Mouse (Mus musculus) heart, postnatal 0 days (tissue): ENCODE measurements around the gene Mgll. TPM values are rescaled to one million over a fixed set of nuclear protein-coding genes. Genes with fewer than 3 reads are reported as not detected.
A peak's percentile ranks its signal among the peaks of the same experiment; 100 is the strongest.

Experiments
- ATAC-seq: fragments of 200-750 bp; cut with Nextera tagmentation; 2 replicates; pipeline ENCODE4 v1.8.0; 2017; ENCODE audit warnings: low read depth, moderate number of reproducible peaks, moderate library complexity; ENCODE audit not compliant: insufficient read depth
- DNase-seq: peaks from one replicate; pipeline ENCODE4 v3.0.0-alpha.2; 2016; ENCODE audit warnings: low spot score
- H3K27ac ChIP-seq: fragments of 300-500 bp; sonication (generic); 2 replicates; pipeline ENCODE4 v1.5.1; 2014; ENCODE audit warnings: low read depth, mild to moderate bottlenecking
- H3K27me3 ChIP-seq: fragments of 300-500 bp; sonication (generic); 2 replicates; pipeline ENCODE4 v1.6.1; 2014; ENCODE audit warnings: low read length, mixed read lengths; ENCODE audit not compliant: control insufficient read depth, insufficient read depth
- H3K36me3 ChIP-seq: fragments of 300-500 bp; sonication (generic); replicated peaks from 2 replicates; pipeline ENCODE4 v1.6.1; 2014; ENCODE audit warnings: low read length, mixed read lengths; ENCODE audit not compliant: control insufficient read depth, insufficient read depth
- H3K4me1 ChIP-seq: fragments of 300-500 bp; sonication (generic); 2 replicates; pipeline ENCODE4 v1.6.1; 2014; ENCODE audit warnings: antibody characterized with exemption; ENCODE audit not compliant: control insufficient read depth, insufficient read depth
- H3K4me2 ChIP-seq: fragments of 300-500 bp; sonication (generic); 2 replicates; pipeline ENCODE4 v1.6.1; 2014; ENCODE audit warnings: low read depth, mild to moderate bottlenecking, low read length, moderate library complexity
- H3K4me3 ChIP-seq: fragments of 300-500 bp; sonication (generic); 2 replicates; pipeline ENCODE4 v1.5.1; 2014; ENCODE audit warnings: low read depth, low read length
- H3K9ac ChIP-seq: fragments of 300-500 bp; sonication (generic); replicated peaks from 2 replicates; pipeline ENCODE4 v1.6.1; 2014; ENCODE audit warnings: low read depth, low read length, mixed read lengths
- H3K9me3 ChIP-seq: fragments of 300-500 bp; sonication (generic); replicated peaks from 2 replicates; pipeline ENCODE4 v1.6.1; 2016; ENCODE audit warnings: low read length; ENCODE audit not compliant: control insufficient read depth
- CTCF ChIP-seq: IDR thresholded peaks from 2 replicates; pipeline ENCODE4 v1.5.1; 2016; ENCODE audit warnings: antibody characterized with exemption, control low read depth, low read depth
- EP300 ChIP-seq: IDR thresholded peaks from 2 replicates; pipeline ENCODE4 v1.6.1; 2016; ENCODE audit warnings: antibody characterized with exemption, low read depth
- WGBS: fragments of 180-500 bp; shearing (Covaris S2); extraction: QIAGEN DNeasy Blood & Tissue Kit; methylation state at CpG from one replicate; pipeline ENCODE4 v1.1.7; 2014; 5-methylcytosine and 5-hydroxymethylcytosine counted together
- polyA plus RNA-seq: library from polyadenylated mRNA; unstranded; fragments of >200 nt; fragmentation: Nextera tagmentation; extraction: Ambion mirVana; gene quantifications from 2 replicates; pipeline ENCODE4 v1.2.1, GENCODE M21; 2015
- total RNA-seq: library from RNA; depleted of rRNA; stranded (reverse); fragments of >200 nt; gene quantifications from 2 replicates; pipeline ENCODE4 v1.2.3, GENCODE M21; 2014; ENCODE audit warnings: low replicate concordance

Mgll gene
- total and polyA plus RNA-seq, 2 experiments from 2014 or later: 134 to 147 TPM

- Histone ChIP-seq H3K27ac (peak overlapping the region; percentile 65), H3K4me3 (no peak overlapping the region), H3K27me3 (no peaks in the 10 kb centered on the region), H3K4me1 (peaks cover 69% of the 10 kb centered on the region), H3K9me3 (no peaks in the 10 kb centered on the region), H3K9ac (no peak overlapping the region), H3K4me2 (no peak overlapping the region), H3K36me3 (0 out of 2 replicates have a peak, but pooled peaks cover 4% of the 10 kb centered on the region)
- 50% methylated on average over 8 of the region's 8 CpGs for WGBS
- TF ChIP-seq CTCF (no peak), EP300 (no peak)
- DNase-seq: no peak
- ATAC-seq: no peak
Observed at GRCm38 (mm10) chr6:88758074-88758473, 33.9 kb downstream of the Mgll start.

GRCm38 (mm10) chr6:88758568-88759522 is 34.6 kb downstream of the Mgll start:
- WGBS: 53% methylated on average over 10 of the region's 10 CpGs
- Histone ChIP-seq H3K4me2 (no peak overlapping the region), H3K9ac (no peak overlapping the region), H3K4me1 (peaks cover 69% of the 10 kb centered on the region), H3K27me3 (no peaks in the 10 kb centered on the region), H3K9me3 (no peaks in the 10 kb centered on the region), H3K4me3 (no peak overlapping the region), H3K36me3 (0 out of 2 replicates have a peak, but pooled peaks cover 4% of the 10 kb centered on the region), H3K27ac (peak overlapping the region; percentile 65)
- DNase-seq: peak; percentile 40
- TF ChIP-seq EP300 (no peak), CTCF (no peak)
- peak; percentile 43 for ATAC-seq

GRCm38 (mm10) chr6:88759793-88760453 is 35.7 kb downstream of the Mgll start:
- Histone ChIP-seq H3K4me1 (peaks cover 70% of the 10 kb centered on the region), H3K36me3 (0 out of 2 replicates have a peak, but pooled peaks cover 4% of the 10 kb centered on the region), H3K4me3 (no peak overlapping the region), H3K4me2 (peak overlapping the region; percentile 22), H3K9me3 (no peaks in the 10 kb centered on the region), H3K9ac (no peak overlapping the region), H3K27me3 (no peaks in the 10 kb centered on the region), H3K27ac (peak overlapping the region; percentile 65)
- ATAC-seq: peak; percentile 51
- no peak for TF ChIP-seq EP300
- peak; percentile 85 for DNase-seq
- 23% methylated on average over 17 of the region's 17 CpGs for WGBS

GRCm38 (mm10) chr6:88760935-88761635 is 36.9 kb downstream of the Mgll start:
- no peak for DNase-seq
- Histone ChIP-seq H3K4me3 (no peak overlapping the region), H3K27ac (no peak overlapping the region), H3K36me3 (0 out of 2 replicates have a peak, but pooled peaks cover 4% of the 10 kb centered on the region), H3K4me1 (peaks cover 82% of the 10 kb centered on the region), H3K4me2 (no peak overlapping the region), H3K27me3 (no peaks in the 10 kb centered on the region), H3K9me3 (no peaks in the 10 kb centered on the region), H3K9ac (no peak overlapping the region)
- ATAC-seq: no peak
- TF ChIP-seq EP300: no peak
- TF ChIP-seq CTCF: no peak; the same call in 1 of the 2 replicates
- WGBS: 79% methylated on average over 17 of the region's 17 CpGs
